Mouse (Mus musculus) limb, embryonic 11.5 days (tissue): ENCODE data around the gene Plekha8. TPM values are rescaled to one million over a fixed set of nuclear protein-coding genes. Genes with fewer than 3 reads are reported as not detected.
A peak's percentile ranks its signal among the peaks of the same experiment; 100 is the strongest.

Experiments
- ATAC-seq: fragments of 200-750 bp; cut with Nextera tagmentation; 2 replicates; pipeline ENCODE4 v1.8.0; 2017; ENCODE audit warnings: low read depth; ENCODE audit not compliant: insufficient number of reproducible peaks, low FRiP score, low TSS enrichment
- DNase-seq: peaks from one replicate; pipeline ENCODE4 v3.0.0-alpha.2; 2015; ENCODE audit warnings: low spot score
- H3K27ac ChIP-seq: fragments of 300-500 bp; sonication (generic); replicated peaks from 2 replicates; pipeline ENCODE4 v1.5.1; 2014; ENCODE audit warnings: low read depth, mild to moderate bottlenecking, low read length
- H3K27me3 ChIP-seq: fragments of 300-500 bp; sonication (generic); 2 replicates; pipeline ENCODE4 v1.6.1; 2014; ENCODE audit warnings: mild to moderate bottlenecking, low read length, mixed read lengths; ENCODE audit not compliant: control insufficient read depth, insufficient read depth
- H3K36me3 ChIP-seq: fragments of 300-500 bp; sonication (generic); 2 replicates; pipeline ENCODE4 v1.6.1; 2014; ENCODE audit warnings: mild to moderate bottlenecking, low read length, moderate library complexity, mixed read lengths; ENCODE audit not compliant: control insufficient read depth, insufficient read depth
- H3K4me1 ChIP-seq: fragments of 300-500 bp; sonication (generic); 2 replicates; pipeline ENCODE4 v1.6.1; 2014; ENCODE audit warnings: low read length, mixed read lengths; ENCODE audit not compliant: control insufficient read depth, insufficient read depth
- H3K4me2 ChIP-seq: fragments of 300-500 bp; sonication (generic); 2 replicates; pipeline ENCODE4 v1.6.1; 2014; ENCODE audit warnings: low read depth, mild to moderate bottlenecking, moderate library complexity; ENCODE audit not compliant: severe bottlenecking
- H3K4me3 ChIP-seq: fragments of 300-500 bp; sonication (generic); 2 replicates; pipeline ENCODE4 v1.5.1; 2014; ENCODE audit warnings: low read depth, low read length
- H3K9ac ChIP-seq: fragments of 300-500 bp; sonication (generic); 2 replicates; pipeline ENCODE4 v1.6.1; 2014; ENCODE audit warnings: mild to moderate bottlenecking, low read length
- H3K9me3 ChIP-seq: fragments of 300-500 bp; sonication (generic); 2 replicates; pipeline ENCODE4 v1.6.1; 2016; ENCODE audit warnings: low read length; ENCODE audit not compliant: control insufficient read depth
- WGBS: fragments of 180-500 bp; shearing (Covaris S2); extraction: QIAGEN DNeasy Blood & Tissue Kit; methylation state at CpG from one replicate; pipeline ENCODE4 v1.1.7; 2014; 5-methylcytosine and 5-hydroxymethylcytosine counted together
- polyA plus RNA-seq: library from polyadenylated mRNA; unstranded; fragments of >200 nt; fragmentation: Nextera tagmentation; extraction: Ambion mirVana; gene quantifications from 2 replicates; pipeline ENCODE4 v1.2.1, GENCODE M21; 2014

Plekha8 gene
- polyA plus RNA-seq, 1 experiment from 2014 or later, result 26.5 TPM

- Histone ChIP-seq H3K9me3 (no peaks in the 10 kb centered on the region), H3K4me3 (no peak overlapping the region), H3K36me3 (no peaks in the 10 kb centered on the region), H3K4me1 (peaks cover 5% of the 10 kb centered on the region; the same call in 1 of the 2 replicates), H3K27ac (no peak overlapping the region), H3K27me3 (no peaks in the 10 kb centered on the region), H3K9ac (no peak overlapping the region), H3K4me2 (peak overlapping the region; percentile 8; the same call in 1 of the 2 replicates)
- DNase-seq, result no peak
- WGBS, result 71% methylated on average over 6 of the region's 6 CpGs
- ATAC-seq, result no peak
Observed at GRCm38 (mm10) chr6:54591778-54592177, 3.1 kb upstream of the Plekha8 start.

GRCm38 (mm10) chr6:54592938-54593535 is 1.9 kb upstream of the Plekha8 start:
- Histone ChIP-seq H3K27me3 (no peaks in the 10 kb centered on the region), H3K9ac (peak overlapping the region; percentile 67), H3K9me3 (no peaks in the 10 kb centered on the region), H3K27ac (no peak overlapping the region), H3K4me3 (peak overlapping the region; percentile 48), H3K36me3 (no peaks in the 10 kb centered on the region), H3K4me1 (peaks cover 5% of the 10 kb centered on the region; the same call in 1 of the 2 replicates), H3K4me2 (peak overlapping the region; percentile 64)
- peak; percentile 87 for DNase-seq
- peak; percentile 74 for ATAC-seq
- under 1% methylated on average over 20 of the region's 20 CpGs for WGBS

DNA sequence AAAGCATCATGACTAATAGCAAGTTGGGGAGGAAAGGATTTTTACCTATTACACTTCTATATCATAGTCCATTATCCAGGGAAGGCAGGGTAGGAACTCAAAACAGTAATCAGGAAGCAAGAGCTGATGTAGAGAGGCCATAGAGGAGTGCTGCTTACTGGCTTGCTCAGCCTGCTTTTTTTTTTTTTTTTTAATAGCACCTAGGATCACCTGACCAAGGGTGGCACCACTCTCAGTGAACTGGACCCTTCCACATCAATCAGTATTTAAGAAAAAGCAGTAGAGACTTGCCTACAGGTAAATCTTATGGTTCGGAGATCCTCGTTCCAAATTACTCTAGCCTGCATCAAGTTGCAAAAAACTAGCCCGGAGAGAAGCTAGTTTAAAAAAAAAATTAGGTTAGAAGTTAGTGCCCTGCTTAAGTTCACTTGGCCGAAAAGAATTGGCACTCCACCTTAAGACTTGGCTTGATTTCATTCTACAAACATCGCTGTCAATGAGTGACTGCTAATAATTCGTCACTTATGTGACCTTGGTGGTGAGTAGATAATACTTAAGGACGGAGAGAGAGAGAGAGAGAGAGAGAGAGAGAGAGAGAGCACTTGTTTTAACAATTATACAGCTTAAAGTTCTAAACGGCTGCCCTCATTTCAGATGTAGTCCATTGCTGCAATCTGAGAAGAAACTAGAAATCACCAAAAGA is 994 bp upstream of the Plekha8 start:
- WGBS, result 58% methylated on average over 8 of the region's 8 CpGs
- no peaks in the 10 kb centered on the region for H3K9me3 ChIP-seq

DNA sequence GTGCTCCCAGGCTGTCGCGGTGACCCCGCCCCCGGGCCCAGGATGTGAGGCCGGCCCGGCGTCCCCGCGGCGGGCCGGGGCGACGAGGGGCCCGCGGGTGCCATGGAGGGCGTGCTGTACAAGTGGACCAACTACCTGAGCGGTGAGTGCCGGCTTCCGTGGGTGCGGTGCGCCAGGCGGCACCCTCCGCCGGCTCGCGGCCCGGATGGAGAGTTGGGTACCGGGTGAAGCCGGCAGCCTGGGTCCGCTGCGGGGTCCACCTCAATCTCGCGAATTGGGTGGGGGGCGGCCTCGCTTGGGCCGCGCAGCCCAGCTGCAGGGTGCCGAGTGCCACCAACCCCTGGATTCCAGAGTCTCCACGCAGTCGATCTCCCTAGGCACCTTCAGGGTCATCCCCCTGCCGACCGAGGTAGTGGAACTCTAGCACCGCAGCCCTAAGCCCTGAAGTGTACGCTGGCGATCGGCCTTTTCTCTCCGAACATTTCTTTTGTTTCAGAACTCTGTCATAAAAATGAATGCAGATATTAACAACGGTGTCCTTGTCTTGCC is 493 bp downstream of the Plekha8 start:
- H3K4me1 ChIP-seq, result peaks cover 5% of the 10 kb centered on the region; the same call in 1 of the 2 replicates
- peak overlapping the region; percentile 90 for H3K4me3 ChIP-seq
- no peaks in the 10 kb centered on the region for H3K36me3 ChIP-seq
- H3K27me3 ChIP-seq, result no peaks in the 10 kb centered on the region
- H3K9me3 ChIP-seq, result no peaks in the 10 kb centered on the region
- peak overlapping the region; percentile 87 for H3K9ac ChIP-seq
- no peak for DNase-seq
- peak overlapping the region; percentile 75 for H3K4me2 ChIP-seq
- 1% methylated on average over 44 of the region's 48 CpGs for WGBS
- peak overlapping the region; percentile 55; the same call in 1 of the 2 replicates for H3K27ac ChIP-seq
- peak; percentile 52 for ATAC-seq

More for the DNA sequence above, 994 bp upstream of the Plekha8 start:
- Histone ChIP-seq H3K4me2 (peak overlapping the region; percentile 64), H3K4me1 (peaks cover 5% of the 10 kb centered on the region; the same call in 1 of the 2 replicates), H3K36me3 (no peaks in the 10 kb centered on the region), H3K4me3 (peak overlapping the region; percentile 48), H3K9ac (no peak overlapping the region), H3K27ac (no peak overlapping the region), H3K27me3 (no peaks in the 10 kb centered on the region)
- no peak for DNase-seq
- ATAC-seq, result no peak

GRCm38 (mm10) chr6:54597208-54597607 is 2.3 kb downstream of the Plekha8 start, which contains the start of gene Fkbp14:
Gene Fkbp14, minus strand, starts transcription at chr6:54597308.
- ATAC-seq, result no peak
- Histone ChIP-seq H3K9me3 (no peaks in the 10 kb centered on the region), H3K36me3 (no peaks in the 10 kb centered on the region), H3K27ac (no peak within 1 kb of the TSS), H3K4me1 (no peaks in the 10 kb centered on the region; the same call in 1 of the 2 replicates), H3K27me3 (no peaks in the 10 kb centered on the region), H3K4me3 (no peak within 1 kb of the TSS), H3K4me2 (peak within 1 kb of the TSS; percentile 75; the same call in 1 of the 2 replicates), H3K9ac (no peak within 1 kb of the TSS)
- DNase-seq, result no peak
- 71% methylated on average over 4 of the region's 4 CpGs for WGBS

DNA sequence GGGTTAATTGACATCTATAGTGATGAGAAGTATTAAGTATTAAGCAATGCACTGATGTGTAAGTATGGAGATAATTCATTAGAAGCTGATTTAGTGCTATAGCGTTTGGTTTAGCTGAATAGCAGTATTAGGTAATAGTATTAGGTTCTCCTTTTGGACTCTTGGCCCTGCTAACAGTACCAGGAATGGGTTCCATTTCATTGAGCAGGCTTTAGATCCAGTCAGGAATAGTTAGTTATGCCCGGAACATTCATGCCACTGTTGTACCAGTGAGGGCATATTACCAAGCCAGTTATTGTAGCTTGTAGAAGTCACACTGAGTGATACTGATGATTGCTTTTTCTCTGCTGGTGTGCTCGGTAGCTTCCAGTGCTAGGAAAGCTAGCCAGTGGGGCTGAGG is 2.8 kb downstream of the Plekha8 start:
- WGBS, result 87% methylated on average over 3 of the region's 3 CpGs
- Histone ChIP-seq H3K4me2 (no peak overlapping the region), H3K4me3 (no peak overlapping the region), H3K9ac (no peak overlapping the region), H3K27ac (no peak overlapping the region), H3K4me1 (no peaks in the 10 kb centered on the region), H3K9me3 (no peaks in the 10 kb centered on the region), H3K36me3 (no peaks in the 10 kb centered on the region), H3K27me3 (no peaks in the 10 kb centered on the region)
- ATAC-seq (no peak), DNase-seq (no peak)

DNA sequence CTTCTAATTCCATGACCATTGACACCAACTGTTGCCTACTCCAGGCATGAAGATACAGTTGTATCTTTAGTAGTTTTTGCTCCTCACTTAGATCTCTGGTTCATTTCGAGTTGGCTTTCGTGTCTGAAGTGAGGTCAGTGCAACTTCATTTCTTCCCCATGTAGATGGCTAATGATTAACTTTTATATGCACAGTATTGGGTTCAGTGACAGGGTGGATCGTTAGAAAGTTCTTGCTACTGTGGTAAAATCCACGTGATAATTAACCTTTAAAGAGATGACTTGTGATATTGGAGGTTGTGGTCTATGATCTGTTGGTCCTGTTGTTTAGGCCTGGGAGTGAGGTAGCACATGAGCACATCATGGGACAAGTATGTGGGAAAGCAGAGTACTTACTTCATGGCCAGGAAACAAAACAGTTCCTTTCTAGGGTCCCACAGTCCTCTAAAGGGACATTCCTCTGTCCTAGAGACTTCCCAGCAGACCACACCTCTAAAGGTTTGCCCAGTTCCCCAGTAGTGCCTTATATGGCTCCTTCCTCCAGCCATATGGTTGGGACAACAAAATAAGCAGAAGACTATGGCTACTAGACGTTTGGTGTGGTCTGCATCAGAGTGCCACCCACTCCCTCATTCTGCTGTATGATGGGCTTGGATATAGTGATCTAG is 5.9 kb downstream of the Plekha8 start:
- no peaks in the 10 kb centered on the region for H3K9me3 ChIP-seq
- no peaks in the 10 kb centered on the region for H3K36me3 ChIP-seq
- no peak overlapping the region for H3K4me3 ChIP-seq
- H3K4me2 ChIP-seq, result no peak overlapping the region
- H3K27me3 ChIP-seq, result no peaks in the 10 kb centered on the region
- no peak overlapping the region for H3K27ac ChIP-seq
- ATAC-seq (no peak), DNase-seq (no peak)
- 0 out of 2 replicates have a peak, but pooled peaks cover 3% of the 10 kb centered on the region for H3K4me1 ChIP-seq
- no peak overlapping the region for H3K9ac ChIP-seq
- 72% methylated on average over 5 of the region's 5 CpGs for WGBS

DNA sequence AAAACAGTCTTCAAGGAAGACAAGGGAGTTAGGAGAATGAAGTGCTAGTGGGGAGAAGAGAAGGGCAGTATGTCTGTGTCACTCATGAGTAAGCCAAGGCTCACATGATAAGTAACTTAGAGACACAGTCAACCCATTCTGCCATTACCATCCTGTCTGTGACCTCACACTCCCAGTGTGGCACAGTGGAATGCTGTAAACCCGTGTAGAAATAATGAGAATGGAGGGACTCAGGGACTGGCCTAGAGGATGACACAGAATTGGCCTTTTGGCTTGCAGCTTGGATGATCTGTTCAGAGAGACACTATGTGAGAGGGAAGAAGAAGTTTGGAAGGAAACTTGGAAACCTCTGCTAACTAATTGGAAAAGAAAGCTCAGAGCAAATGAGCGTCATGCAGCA is 8.0 kb downstream of the Plekha8 start:
- no peak for DNase-seq

More for the DNA sequence above, 8.0 kb downstream of the Plekha8 start:
- Histone ChIP-seq H3K4me1 (0 out of 2 replicates have a peak, but pooled peaks cover 3% of the 10 kb centered on the region), H3K27ac (no peak overlapping the region), H3K4me2 (no peak overlapping the region), H3K4me3 (no peak overlapping the region), H3K36me3 (no peaks in the 10 kb centered on the region), H3K9me3 (no peaks in the 10 kb centered on the region), H3K9ac (no peak overlapping the region), H3K27me3 (no peaks in the 10 kb centered on the region)
- 88% methylated on average over 2 of the region's 2 CpGs for WGBS
- no peak for ATAC-seq
